Mouse (Mus musculus): Measurements from ENCODE around the gene St7. TPM values are rescaled to one million over a fixed set of nuclear protein-coding genes. Genes with fewer than 3 reads are reported as not detected.

The St7 gene
- polyA plus RNA-seq, 1 experiment: 8.4 TPM

DNA sequence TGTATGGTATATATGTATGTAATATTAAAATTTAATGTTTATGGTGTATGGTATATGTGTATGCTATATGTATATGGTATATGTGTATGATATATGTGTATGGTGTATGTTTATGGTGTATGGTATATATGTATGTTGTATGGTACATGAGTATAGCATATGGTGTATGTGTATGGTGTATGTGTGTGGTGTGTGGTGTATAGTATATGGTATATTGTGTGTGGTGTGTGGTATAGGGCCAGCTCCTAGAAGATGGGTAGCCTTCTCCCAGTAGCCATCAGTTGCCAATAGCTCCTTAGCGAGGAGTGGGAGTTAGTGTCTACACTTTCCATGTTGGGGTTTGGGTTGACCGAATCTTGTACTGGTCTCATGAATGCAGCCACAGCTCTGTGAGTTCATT, 162.9 kb downstream of the St7 start:
- TF ChIP-seq FOSL1 (IDR thresholded peaks at IDR 0.05; ENCODE audit: insufficient read depth, low read length, poor library complexity, severe bottlenecking) (no peak), MYOG (IDR thresholded peaks at IDR 0.05; ENCODE audit: control insufficient read depth, extremely low read depth, insufficient read length) (no peak), CEBPB (IDR thresholded peaks at IDR 0.05; ENCODE audit: low read depth) (no peak), MAX (IDR thresholded peaks at IDR 0.05) (no peak), USF1 (IDR thresholded peaks at IDR 0.05; ENCODE audit: low read depth) (no peak), CTCF (IDR thresholded peaks at IDR 0.05; ENCODE audit: control insufficient read depth, insufficient read depth, insufficient read length) (no peak), MYOD1 (IDR thresholded peaks at IDR 0.05; ENCODE audit: control insufficient read depth, insufficient read length, low read depth) (no peak)
- H3K4me3 ChIP-seq (ENCODE audit: insufficient read depth, poor library complexity, severe bottlenecking): no peak overlapping the region
- H3K79me3 ChIP-seq (ENCODE audit: low read depth): no peaks in the 10 kb centered on the region
- H3K36me3 ChIP-seq (ENCODE audit: control insufficient read depth, insufficient read depth): no peaks in the 10 kb centered on the region
- no peaks in the 10 kb centered on the region for H3K79me2 ChIP-seq (ENCODE audit: control insufficient read depth, insufficient read depth)
- H3ac ChIP-seq (ENCODE audit: control insufficient read depth, insufficient read length, low read depth): no peak overlapping the region
- H3K27me3 ChIP-seq (ENCODE audit: control insufficient read depth, insufficient read depth, insufficient read length): no peaks in the 10 kb centered on the region

DNA sequence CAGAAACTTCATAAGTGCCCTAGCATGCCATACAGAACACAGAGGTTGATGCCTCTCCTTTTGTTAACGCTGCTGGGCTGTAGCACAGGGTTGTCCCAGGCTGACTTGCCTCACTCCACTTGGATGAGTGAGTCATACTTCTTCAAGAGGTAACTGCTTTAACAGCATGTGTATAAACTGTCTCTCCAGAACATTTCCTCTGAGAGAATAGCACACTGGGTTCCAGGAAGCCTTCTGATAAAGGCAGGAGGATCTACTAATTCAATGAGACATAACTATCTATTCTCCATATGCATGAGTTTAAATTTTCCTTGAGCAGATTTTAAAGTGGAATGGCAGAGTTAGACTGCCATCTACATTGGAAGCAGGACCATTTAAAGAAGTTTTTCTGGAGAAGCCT, 166.8 kb downstream of the St7 start:
- no peak overlapping the region for H3ac ChIP-seq (ENCODE audit: control insufficient read depth, insufficient read length, low read depth)
- no peaks in the 10 kb centered on the region for H3K79me3 ChIP-seq (ENCODE audit: low read depth)
- H3K36me3 ChIP-seq (ENCODE audit: control insufficient read depth, insufficient read depth): no peaks in the 10 kb centered on the region
- H3K4me3 ChIP-seq (ENCODE audit: insufficient read depth, poor library complexity, severe bottlenecking): no peak overlapping the region
- TF ChIP-seq MYOD1 (IDR thresholded peaks at IDR 0.05; ENCODE audit: control insufficient read depth, insufficient read length, low read depth): no peak
- no peak for TF ChIP-seq FOSL1 (IDR thresholded peaks at IDR 0.05; ENCODE audit: insufficient read depth, low read length, poor library complexity, severe bottlenecking)
- no peak for TF ChIP-seq MAX (IDR thresholded peaks at IDR 0.05)
- no peak for TF ChIP-seq USF1 (IDR thresholded peaks at IDR 0.05; ENCODE audit: low read depth)
- TF ChIP-seq CTCF (IDR thresholded peaks at IDR 0.05; ENCODE audit: control insufficient read depth, insufficient read depth, insufficient read length): no peak
- no peak for TF ChIP-seq MYOG (IDR thresholded peaks at IDR 0.05; ENCODE audit: control insufficient read depth, extremely low read depth, insufficient read length)
- TF ChIP-seq CEBPB (IDR thresholded peaks at IDR 0.05; ENCODE audit: low read depth): no peak
- no peaks in the 10 kb centered on the region for H3K79me2 ChIP-seq (ENCODE audit: control insufficient read depth, insufficient read depth)
- H3K27me3 ChIP-seq (ENCODE audit: control insufficient read depth, insufficient read depth, insufficient read length): no peaks in the 10 kb centered on the region

DNA sequence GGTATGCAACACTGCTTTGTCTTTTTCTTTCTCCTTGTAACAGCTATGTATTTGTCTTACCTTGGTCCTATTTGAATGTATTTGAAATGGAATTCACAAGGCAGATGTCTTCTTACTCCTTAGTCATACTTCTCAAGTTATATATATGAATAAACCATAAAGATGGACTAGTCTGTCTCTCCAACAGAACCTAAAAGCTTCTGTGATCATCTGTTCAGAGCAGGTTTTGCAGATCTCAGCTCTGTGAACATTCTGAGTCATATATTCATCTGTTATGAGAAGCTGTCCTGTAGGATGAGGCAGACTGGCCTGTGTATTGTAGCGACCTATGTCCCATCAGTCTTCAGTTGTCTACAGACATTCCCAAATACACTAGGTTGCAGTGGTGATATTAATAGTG, 167.7 kb downstream of the St7 start:
- H3ac ChIP-seq (ENCODE audit: control insufficient read depth, insufficient read length, low read depth): no peak overlapping the region
- H3K27me3 ChIP-seq (ENCODE audit: control insufficient read depth, insufficient read depth, insufficient read length): no peaks in the 10 kb centered on the region
- H3K79me3 ChIP-seq (ENCODE audit: low read depth): no peaks in the 10 kb centered on the region
- no peaks in the 10 kb centered on the region for H3K79me2 ChIP-seq (ENCODE audit: control insufficient read depth, insufficient read depth)
- H3K36me3 ChIP-seq (ENCODE audit: control insufficient read depth, insufficient read depth): no peaks in the 10 kb centered on the region
- no peak for TF ChIP-seq CTCF (IDR thresholded peaks at IDR 0.05; ENCODE audit: control insufficient read depth, insufficient read depth, insufficient read length)
- no peak for TF ChIP-seq CEBPB (IDR thresholded peaks at IDR 0.05; ENCODE audit: low read depth)
- TF ChIP-seq USF1 (IDR thresholded peaks at IDR 0.05; ENCODE audit: low read depth): no peak
- TF ChIP-seq MYOD1 (IDR thresholded peaks at IDR 0.05; ENCODE audit: control insufficient read depth, insufficient read length, low read depth): no peak
- TF ChIP-seq MYOG (IDR thresholded peaks at IDR 0.05; ENCODE audit: control insufficient read depth, extremely low read depth, insufficient read length): no peak
- TF ChIP-seq FOSL1 (IDR thresholded peaks at IDR 0.05; ENCODE audit: insufficient read depth, low read length, poor library complexity, severe bottlenecking): no peak
- TF ChIP-seq MAX (IDR thresholded peaks at IDR 0.05): no peak
- no peak overlapping the region for H3K4me3 ChIP-seq (ENCODE audit: insufficient read depth, poor library complexity, severe bottlenecking)

DNA sequence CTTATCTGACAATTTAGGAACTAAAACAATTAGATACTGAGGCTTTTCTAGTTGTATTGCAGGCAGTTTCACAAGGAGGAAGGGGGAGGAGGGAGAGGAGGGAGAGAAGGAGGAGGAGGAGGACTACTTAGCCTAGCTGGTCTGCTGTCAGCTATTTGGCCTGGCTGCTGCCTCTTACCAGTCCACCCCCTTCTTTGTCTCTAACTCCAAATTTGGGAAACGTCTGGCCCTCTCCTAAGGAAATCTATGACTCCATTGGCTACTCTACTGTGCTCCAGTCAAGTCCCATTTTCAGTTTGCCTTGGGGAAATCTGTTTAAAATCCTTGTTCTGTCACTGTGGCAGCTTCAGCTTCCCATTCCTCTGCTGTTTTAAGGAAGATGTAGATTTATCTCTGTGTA, 175.1 kb downstream of the St7 start:
- no peaks in the 10 kb centered on the region for H3K79me3 ChIP-seq (ENCODE audit: low read depth)
- no peaks in the 10 kb centered on the region for H3K27me3 ChIP-seq (ENCODE audit: control insufficient read depth, insufficient read depth, insufficient read length)
- TF ChIP-seq MAX (IDR thresholded peaks at IDR 0.05) (no peak), MYOD1 (IDR thresholded peaks at IDR 0.05; ENCODE audit: control insufficient read depth, insufficient read length, low read depth) (no peak), USF1 (IDR thresholded peaks at IDR 0.05; ENCODE audit: low read depth) (no peak), FOSL1 (IDR thresholded peaks at IDR 0.05; ENCODE audit: insufficient read depth, low read length, poor library complexity, severe bottlenecking) (no peak)
- no peaks in the 10 kb centered on the region for H3K36me3 ChIP-seq (ENCODE audit: control insufficient read depth, insufficient read depth)
- H3K4me3 ChIP-seq (ENCODE audit: insufficient read depth, poor library complexity, severe bottlenecking): no peak overlapping the region
- H3ac ChIP-seq (ENCODE audit: control insufficient read depth, insufficient read length, low read depth): no peak overlapping the region
- no peaks in the 10 kb centered on the region for H3K79me2 ChIP-seq (ENCODE audit: control insufficient read depth, insufficient read depth)

DNA sequence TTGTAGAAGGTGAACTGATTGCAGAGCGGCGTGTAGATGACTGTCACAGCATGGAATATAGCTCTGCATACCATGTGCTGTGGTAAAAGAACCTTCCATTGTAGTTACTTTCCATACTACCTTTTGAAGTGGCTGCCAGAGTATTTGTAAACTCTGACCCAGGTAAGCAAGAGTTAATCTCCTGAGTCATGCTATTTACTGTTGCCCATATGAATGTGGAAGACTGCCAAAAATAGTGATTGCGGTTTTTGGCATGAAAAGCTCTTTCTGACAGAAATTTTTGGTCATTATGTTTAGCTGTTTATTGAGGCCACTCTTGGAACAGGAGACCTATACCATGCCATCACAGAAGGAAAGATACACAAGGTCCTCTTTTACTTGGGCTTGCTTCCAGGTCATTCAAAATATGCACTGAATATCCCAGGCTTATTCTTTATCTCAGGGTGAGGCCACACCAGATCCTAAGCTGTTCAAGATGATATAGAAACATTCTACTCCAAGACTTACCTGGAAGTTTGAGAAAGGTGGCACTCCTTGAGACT, 179.2 kb downstream of the St7 start:
- Histone ChIP-seq H3K27me3 (ENCODE audit: control insufficient read depth, insufficient read depth, insufficient read length) (no peaks in the 10 kb centered on the region), H3ac (ENCODE audit: control insufficient read depth, insufficient read length, low read depth) (no peak overlapping the region), H3K4me3 (ENCODE audit: insufficient read depth, poor library complexity, severe bottlenecking) (no peak overlapping the region), H3K79me2 (ENCODE audit: control insufficient read depth, insufficient read depth) (no peaks in the 10 kb centered on the region), H3K36me3 (ENCODE audit: control insufficient read depth, insufficient read depth) (no peaks in the 10 kb centered on the region), H3K79me3 (ENCODE audit: low read depth) (no peaks in the 10 kb centered on the region)
- no peak for TF ChIP-seq MAX (IDR thresholded peaks at IDR 0.05)
- TF ChIP-seq USF1 (IDR thresholded peaks at IDR 0.05; ENCODE audit: low read depth): no peak
- no peak for TF ChIP-seq MYOD1 (IDR thresholded peaks at IDR 0.05; ENCODE audit: control insufficient read depth, insufficient read length, low read depth)
- no peak for TF ChIP-seq MYOG (IDR thresholded peaks at IDR 0.05; ENCODE audit: control insufficient read depth, extremely low read depth, insufficient read length)
- TF ChIP-seq FOSL1 (IDR thresholded peaks at IDR 0.05; ENCODE audit: insufficient read depth, low read length, poor library complexity, severe bottlenecking): no peak
- no peak for TF ChIP-seq CTCF (IDR thresholded peaks at IDR 0.05; ENCODE audit: control insufficient read depth, insufficient read depth, insufficient read length)
- no peak for TF ChIP-seq CEBPB (IDR thresholded peaks at IDR 0.05; ENCODE audit: low read depth)

DNA sequence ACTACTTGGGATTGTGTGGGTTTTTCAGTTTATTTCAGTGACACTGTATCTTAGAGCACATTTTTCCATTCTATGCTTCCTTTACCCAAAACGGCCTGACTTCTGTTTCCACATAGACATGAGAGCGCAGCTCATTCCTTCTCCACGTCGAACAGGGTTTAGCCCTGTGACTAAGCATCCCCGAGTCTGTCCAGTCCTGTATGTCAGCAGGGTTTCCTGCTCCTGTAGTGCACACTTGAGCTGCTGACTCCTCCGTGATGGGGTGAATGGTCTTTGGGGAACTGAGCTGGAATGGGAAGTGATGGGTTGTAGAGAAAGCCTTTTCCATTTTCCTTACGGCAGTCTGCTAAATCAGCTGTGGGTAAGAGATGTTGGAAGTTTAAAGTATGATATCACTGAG, 182.9 kb downstream of the St7 start:
- TF ChIP-seq MAX (IDR thresholded peaks at IDR 0.05): no peak
- TF ChIP-seq USF1 (IDR thresholded peaks at IDR 0.05; ENCODE audit: low read depth): no peak
- no peak for TF ChIP-seq FOSL1 (IDR thresholded peaks at IDR 0.05; ENCODE audit: insufficient read depth, low read length, poor library complexity, severe bottlenecking)
- no peak for TF ChIP-seq MYOG (IDR thresholded peaks at IDR 0.05; ENCODE audit: control insufficient read depth, extremely low read depth, insufficient read length)
- no peak for TF ChIP-seq MYOD1 (IDR thresholded peaks at IDR 0.05; ENCODE audit: control insufficient read depth, insufficient read length, low read depth)
- no peak for TF ChIP-seq CEBPB (IDR thresholded peaks at IDR 0.05; ENCODE audit: low read depth)
- TF ChIP-seq CTCF (IDR thresholded peaks at IDR 0.05; ENCODE audit: control insufficient read depth, insufficient read depth, insufficient read length): no peak
- Histone ChIP-seq H3K36me3 (ENCODE audit: control insufficient read depth, insufficient read depth) (no peaks in the 10 kb centered on the region), H3ac (ENCODE audit: control insufficient read depth, insufficient read length, low read depth) (no peak overlapping the region), H3K79me3 (ENCODE audit: low read depth) (no peaks in the 10 kb centered on the region), H3K27me3 (ENCODE audit: control insufficient read depth, insufficient read depth, insufficient read length) (no peaks in the 10 kb centered on the region), H3K4me3 (ENCODE audit: insufficient read depth, poor library complexity, severe bottlenecking) (no peak overlapping the region), H3K79me2 (ENCODE audit: control insufficient read depth, insufficient read depth) (no peaks in the 10 kb centered on the region)
